Mouse (Mus musculus) brain, embryonic 18.5 days (tissue): ENCODE measurements around the gene Gng2.

ENCODE experiments used
- DNase-seq: peaks from one replicate; pipeline ENCODE4 v3.0.0-alpha.2; 2012; ENCODE audit warnings: low read depth, low spot score

Gene Gng2

GRCm38 (mm10) chr14:19976421-19977270 is 781 bp downstream of the Gng2 start:
- no peak for DNase-seq

DNA sequence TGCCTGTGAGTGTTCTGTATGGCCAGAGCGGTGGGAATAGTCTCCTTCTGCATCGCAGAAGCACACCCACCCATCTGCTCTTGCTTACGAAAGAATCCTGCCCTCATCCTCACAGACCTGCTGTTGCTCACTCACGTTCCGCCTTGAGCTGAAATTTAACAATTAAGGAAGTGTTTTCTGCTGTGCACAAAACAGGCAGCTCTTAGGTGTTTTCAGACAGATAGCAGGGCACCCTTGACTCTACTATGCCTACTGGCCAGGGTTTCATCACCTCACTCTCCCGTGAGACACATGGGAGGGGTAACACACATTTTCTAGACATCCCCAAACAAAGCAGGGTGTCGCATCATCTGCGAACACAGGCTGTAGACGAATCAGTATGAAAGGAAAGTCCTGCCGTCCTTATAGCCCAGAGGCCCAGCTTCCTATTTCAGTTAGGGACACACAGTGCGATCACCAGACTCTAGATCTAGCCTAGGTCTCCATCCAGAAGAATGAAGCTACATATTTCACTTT is 2.4 kb downstream of the Gng2 start:
- no peak for DNase-seq

DNA sequence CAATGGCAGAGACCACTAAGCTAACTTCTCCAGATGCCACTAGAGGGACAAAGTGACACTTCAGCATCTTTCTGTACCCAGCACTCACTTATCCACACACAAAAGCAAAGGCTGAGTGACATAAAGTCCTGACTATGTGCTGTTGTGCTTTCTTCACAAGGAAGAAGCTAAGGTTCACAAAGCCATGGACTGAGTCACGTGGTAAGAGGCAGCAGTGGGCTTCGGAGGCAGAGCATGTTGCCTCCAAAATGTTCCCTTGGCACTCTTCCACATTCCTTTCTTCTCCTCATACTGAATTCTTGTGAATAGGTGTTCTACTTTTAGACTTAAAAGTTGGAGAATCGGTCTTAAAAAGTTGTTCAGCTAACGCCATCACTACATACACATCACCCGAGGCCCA is 3.0 kb downstream of the Gng2 start:
- no peak for DNase-seq

GRCm38 (mm10) chr14:19972316-19973029 is 5.0 kb downstream of the Gng2 start:
- no peak for DNase-seq

GRCm38 (mm10) chr14:19970845-19971244 is 6.6 kb downstream of the Gng2 start:
- no peak for DNase-seq

DNA sequence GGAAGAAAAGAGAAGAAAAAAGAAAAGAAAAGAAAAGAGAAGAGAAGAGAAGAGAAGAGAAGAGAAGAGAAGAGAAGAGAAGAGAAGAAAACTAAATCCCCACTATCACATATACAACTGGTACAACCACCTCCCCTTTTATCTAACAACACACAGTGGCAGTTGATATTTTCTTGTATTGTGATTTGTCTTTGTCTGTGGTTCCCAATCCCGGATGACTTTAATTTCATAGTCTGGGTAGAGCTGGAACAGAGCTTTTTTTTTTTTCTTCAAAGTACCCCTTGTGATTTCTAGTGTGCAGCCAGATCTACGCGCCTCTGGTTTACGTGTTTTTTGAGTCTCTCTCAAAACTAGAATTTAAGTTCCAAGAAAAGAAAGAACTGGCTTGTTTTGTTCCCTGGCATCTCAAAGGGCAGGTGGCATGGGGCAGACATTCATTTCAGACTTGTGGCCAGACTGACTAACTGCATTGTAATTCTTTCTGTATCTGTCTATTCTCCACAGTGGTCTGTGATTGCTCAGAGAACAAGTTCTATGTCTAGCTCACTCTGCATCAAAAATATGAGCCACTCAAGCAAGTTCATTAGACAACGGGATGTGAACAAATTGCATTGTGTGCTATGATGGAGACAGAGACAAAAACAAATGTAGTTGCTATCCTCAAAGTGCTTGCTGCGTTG is 7.2 kb downstream of the Gng2 start:
- no peak for DNase-seq

- DNase-seq, result no peak
Measured at GRCm38 (mm10) chr14:19969566-19969965, 7.9 kb downstream of the Gng2 start.

- DNase-seq, result no peak
Measured at GRCm38 (mm10) chr14:19969011-19969521, 8.4 kb downstream of the Gng2 start.

DNA sequence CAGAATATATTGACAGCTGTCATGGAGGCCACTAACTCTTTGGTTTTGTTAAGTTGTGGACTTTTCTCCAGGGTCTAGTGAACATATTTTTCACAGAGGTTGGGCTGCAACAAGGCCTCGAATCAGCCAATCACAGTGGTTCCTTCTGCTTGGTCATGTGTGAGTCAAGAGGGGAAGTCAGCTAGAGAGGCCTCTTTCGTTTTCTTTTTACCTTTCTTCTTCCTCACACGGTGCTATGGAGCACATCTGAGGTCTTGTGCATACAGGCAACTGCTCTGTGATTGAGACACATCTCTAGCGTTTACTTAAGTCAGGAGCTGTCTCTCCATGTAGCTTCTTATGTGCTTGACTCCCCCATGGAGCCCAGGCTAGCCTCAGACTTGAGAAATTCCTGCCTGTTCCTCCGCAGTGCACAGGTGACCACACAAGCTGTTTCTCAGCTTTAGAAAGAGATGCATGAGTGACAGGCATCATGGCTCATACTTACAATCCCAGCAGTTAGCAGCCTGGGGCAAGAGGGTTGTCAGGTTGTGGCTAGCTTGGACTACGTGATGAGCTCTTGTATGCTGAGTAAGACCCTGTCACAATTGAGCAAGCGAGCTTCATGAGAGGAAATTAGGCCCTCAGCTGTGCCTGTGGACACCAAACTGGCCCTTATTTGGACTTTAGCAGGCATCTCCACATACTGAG is 9.0 kb downstream of the Gng2 start:
- DNase-seq, result no peak

DNA sequence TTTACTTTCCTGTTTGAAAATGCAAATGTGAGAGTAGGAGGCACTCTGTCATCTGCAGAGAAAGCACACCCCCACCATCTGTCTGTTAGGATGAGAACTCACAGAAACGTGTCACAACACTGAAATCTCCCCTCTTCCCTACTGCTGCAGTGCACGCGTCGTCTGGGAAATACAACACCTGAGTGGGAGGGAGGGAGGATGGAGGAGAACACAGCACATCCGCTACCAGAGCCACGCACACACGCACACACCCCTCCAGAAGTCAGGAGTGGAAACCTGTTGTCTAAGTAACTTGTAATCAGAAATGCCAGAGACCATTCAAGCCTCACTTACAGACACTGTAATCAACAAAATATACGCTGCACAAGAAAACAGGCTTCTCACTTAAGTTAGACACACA is 9.9 kb downstream of the Gng2 start:
- no peak for DNase-seq

DNA sequence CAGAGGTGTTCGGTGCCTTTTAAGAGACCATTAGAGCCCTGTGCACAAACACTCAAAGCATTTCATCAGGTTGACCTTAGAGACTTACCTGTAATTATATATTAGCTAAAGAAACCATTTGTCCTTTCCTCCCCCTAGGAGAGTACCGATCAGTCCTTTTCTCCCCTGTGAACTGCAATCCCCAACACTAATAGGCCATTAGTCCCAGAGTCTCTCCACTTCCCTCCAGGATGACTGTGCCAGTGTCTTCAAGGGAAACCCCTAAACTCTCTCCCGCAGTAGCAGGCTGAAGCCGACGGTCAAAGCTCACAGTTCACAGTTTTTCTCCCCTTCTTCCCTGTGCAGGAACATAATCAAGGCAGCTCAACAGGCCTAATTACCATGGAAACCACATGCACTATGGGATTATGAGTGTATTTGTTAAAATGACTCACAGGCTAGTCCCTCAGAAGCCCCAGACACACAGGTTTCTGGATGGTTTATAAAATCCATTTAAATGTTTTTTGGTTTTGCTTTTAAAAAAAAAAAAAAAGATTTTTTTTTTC is 13.4 kb downstream of the Gng2 start:
- no peak for DNase-seq

GRCm38 (mm10) chr14:19961924-19962915 is 15.2 kb downstream of the Gng2 start:
- no peak for DNase-seq

- DNase-seq, result no peak
Measured at GRCm38 (mm10) chr14:19959860-19960259, 17.6 kb downstream of the Gng2 start.

DNA sequence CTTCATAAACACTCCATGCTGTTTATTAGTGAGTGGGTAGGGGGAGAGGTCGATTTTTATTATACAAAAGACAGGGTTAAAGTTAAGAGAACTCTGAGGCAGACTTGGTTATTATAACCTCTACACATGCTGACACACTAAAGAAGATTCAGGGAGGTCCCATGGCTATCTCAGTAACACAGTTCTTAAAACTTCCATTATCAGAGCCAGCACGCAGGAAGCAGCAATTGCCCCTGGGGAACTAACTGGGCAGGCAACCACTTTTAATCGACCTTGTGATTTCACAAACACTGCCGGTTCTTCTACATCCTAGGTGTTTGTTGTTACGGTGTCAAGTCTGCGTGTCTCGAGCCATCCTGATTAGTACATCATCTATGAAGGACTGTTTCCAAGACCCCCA is 22.4 kb downstream of the Gng2 start:
- no peak for DNase-seq

DNA sequence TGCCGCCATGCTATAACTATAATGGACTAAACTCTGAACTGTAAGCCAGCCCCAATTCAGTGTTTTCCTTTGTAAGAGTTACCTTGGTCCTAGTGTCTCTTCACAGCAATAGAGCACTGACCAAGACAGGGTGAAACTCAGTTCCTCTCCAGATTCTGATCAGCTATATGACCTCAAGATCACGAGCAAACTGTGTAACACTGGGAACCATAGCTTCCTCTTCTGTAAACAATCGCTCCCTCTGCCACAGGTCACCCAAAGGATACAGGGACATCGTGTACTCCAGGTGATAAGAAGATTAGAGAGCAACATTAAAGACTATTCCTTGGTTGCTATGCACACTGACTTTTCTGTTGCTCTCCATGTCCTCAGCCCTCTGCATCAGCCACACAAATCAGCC is 26.6 kb downstream of the Gng2 start:
- no peak for DNase-seq

DNA sequence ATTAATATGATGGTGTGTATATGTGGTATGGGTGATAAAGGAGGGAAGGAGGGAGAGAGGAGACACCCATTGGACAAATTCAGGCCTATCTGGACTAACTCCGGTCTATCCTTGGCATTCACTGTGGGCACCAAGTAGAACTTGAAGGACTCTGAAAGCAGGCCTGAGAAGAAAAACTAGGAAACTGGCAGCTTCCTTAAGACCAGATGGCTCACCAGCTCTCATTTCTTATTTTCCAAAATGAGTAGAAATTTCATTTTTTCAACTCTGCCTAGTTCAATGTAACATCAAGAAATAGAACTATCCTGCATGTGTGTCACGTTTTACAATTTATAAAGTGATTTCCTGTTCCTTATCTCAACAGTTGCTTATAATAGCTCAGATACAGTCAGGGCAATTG is 28.0 kb downstream of the Gng2 start:
- no peak for DNase-seq

DNA sequence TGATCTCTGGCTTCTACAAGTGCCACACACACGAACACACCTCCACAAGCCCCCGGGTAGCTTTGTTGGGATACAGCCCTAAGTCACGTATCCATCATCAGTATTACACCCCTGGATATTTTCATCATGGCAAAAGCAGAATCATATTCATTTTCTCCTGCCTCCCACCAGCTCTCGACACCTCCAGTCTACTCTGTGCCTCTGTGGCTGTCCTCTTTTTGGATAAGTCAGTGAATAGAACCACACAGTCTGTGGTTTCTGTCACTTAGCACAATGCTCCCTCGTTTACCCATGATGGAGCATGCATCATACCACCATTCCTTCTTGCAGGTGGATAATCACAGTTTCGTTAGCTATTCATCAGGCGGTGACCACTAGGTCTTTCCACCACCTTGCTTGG is 31.2 kb downstream of the Gng2 start:
- DNase-seq, result no peak

- DNase-seq, result no peak
Measured at GRCm38 (mm10) chr14:19942732-19943131, 34.7 kb downstream of the Gng2 start.

DNA sequence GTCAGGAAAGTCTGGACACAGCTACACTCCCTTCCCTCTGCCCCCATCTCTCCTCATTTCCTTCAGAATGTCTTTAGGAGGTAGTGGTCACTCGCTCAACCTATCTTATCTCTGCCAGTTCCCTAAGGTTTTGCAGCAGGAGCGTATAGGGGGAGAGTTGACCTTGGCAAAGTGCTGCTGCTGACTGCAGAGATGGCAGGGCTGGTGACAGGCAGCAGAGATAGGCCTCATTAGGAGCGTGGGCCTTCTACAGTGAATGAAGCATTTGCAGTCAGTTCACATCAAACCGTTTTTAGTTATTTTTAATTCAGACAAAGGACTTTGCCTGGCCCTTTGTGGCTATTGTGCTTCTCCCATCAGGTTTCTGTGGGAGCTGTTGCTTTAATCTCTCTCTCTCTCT is 35.1 kb downstream of the Gng2 start:
- DNase-seq, result no peak

DNA sequence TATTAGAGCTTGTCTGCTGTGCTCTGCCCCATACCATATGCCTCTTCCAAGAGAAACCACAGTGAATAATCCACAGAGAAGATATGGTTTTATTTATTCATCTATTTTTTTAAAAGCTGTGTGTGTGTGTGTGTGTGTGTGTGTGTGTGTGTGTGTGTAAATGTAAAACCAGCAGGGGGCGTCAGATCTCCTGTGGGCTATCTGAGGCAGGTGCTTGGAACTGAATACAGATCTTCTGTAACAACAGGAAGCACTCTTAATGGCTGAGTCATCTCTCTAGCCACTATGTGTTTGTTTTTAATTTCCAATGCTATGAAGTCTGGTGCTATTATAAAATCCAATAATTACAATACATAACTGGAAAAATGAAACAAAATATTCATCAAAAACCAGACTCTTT is 37.4 kb downstream of the Gng2 start:
- DNase-seq, result no peak
